Mouse (Mus musculus) adrenal gland, adult 2 months (tissue): Measurements from ENCODE around the gene Serpina3n. TPM values are rescaled to one million over a fixed set of nuclear protein-coding genes. Genes with fewer than 3 reads are reported as not detected.
"Not testable (repeated sequence)": the region's sequence is repeated elsewhere in the genome, so short reads cannot be mapped to it uniquely, and the experiment has no call there.

ENCODE experiments used
- DNase-seq: peaks from one replicate; pipeline ENCODE4 v3.0.0; 2021
- long read RNA-seq: library from polyadenylated mRNA; stranded (forward); transcript quantifications from one replicate; pipeline ENCODE4 v2.0.0, GENCODE M21; 2021
- polyA plus RNA-seq: library from polyadenylated mRNA; depleted of rRNA; stranded (reverse); fragments of >200 nt; gene quantifications from 2 replicates; pipeline ENCODE4 v1.2.3, GENCODE M21; 2012; rRNA removed
- total RNA-seq, 2 experiments: library from RNA; stranded (reverse); gene quantifications; 2 replicates each; pipeline ENCODE4 v1.2.3; 2021

Gene Serpina3n
- 10 to 100 TPM in 1 of 2 experiments, 1 to 10 TPM in 1; 8.2 to 21.9 TPM for total RNA-seq
- 14.3 and 14.4 TPM in 2 replicates for polyA plus RNA-seq
- long read RNA-seq, partial matches to known transcripts, result 1 of 6 reads
- long read RNA-seq, other reads (novel, unspliced or antisense), result 1 of 6 reads

DNA sequence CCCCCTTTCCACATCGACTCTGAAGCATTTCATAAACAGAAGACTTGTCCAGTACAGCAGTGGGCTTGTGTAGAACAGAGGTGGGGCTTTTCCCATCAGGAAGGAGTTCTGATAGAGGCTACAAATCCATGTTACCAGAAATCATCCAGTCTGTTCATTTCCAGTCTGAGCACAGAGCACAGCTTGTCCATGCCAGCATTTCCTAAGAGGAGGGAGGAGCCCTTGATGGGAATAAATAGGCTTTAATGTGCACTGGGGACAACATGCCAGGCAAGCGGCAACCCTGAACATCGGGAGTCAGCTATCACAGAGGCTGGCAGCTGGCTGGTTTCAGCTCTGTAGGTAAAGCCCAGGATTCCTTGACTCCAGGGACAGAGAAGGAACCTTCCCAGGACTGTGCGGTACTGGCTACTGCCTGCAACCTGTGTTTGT lies at the start of gene Serpina3n:
TSS of gene Serpina3n (plus strand) at position 276 of the 432 bp plus-strand sequence.
- DNase-seq, result no peak

DNA sequence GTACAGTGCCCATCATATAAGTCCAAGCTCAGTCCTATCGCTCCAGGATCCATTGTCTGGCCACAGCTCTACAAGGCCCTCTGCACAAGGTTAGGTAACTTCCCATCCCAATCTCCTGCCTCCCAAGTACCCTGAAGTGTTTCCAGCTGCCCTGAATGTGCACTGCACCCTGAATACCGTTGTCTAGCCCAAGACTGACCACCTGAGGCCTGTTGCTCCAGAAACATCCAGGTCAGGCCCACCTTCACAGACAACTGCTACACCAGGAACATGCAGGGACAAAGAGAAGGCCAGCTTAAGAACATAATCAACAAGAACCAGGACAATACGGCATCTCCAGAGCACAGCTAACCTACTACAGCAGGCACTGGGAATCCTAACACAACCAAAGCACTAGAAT lies 36.5 kb upstream of the Serpina3n start:
- DNase-seq, result no peak

DNA sequence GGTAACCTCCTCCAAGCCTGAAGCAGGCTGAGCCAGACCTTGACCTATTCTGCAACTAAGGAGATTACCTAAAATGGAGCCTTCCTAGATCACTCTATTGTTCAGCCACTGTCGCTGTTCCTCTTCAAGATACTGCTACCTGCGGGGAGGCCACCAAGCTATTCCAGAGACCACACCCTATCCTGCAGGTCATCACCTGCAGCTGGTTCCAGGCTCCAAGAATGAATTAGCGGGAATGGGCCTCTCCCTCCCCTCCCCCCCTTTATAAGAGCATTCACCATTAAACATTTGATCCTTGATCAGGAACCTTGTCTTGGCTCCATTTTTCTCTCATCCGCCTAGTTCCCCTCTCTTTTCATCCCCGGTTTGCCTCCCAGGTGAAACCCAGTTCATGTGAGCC lies 29.4 kb upstream of the Serpina3n start:
- DNase-seq, result not testable (repeated sequence)

DNA sequence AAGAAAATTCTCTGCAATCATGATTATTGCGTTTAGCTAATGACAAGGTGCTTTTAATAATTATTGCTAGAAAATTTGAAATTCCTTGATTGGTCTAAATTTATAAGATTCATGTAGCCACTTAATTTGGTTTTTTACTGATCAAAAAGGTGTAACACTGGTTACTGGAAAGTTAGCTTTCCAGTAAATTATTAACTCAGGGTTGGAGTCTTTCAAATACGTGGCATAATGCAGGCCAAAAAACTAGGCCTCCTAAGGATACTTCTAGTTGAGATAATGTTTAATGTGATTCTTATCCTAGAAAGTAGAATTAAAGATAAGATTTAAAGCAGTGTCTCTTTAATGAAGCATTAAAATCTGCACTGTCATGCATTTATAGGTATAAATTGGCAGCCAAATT lies 28.2 kb upstream of the Serpina3n start:
- not testable (repeated sequence) for DNase-seq

DNA sequence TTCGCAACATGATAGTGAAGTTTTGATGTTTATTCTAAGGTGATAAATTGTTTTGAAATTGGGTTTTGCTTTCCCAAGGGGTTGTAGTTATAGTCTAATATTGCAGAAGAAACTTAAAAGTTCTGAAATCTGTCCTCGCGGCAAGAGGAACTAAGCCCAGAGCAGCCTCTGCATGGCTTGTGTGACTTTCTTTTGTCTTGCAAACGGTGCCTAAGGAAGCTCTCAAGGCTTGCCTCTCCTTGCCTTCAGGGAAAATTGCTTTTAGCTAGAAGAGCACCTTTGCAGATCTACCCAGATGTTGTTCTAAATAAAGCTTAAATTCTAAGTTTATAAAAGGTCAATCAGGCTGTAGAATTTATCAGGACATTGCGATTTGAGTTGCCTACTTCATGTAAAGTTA lies 27.7 kb upstream of the Serpina3n start:
- DNase-seq, result not testable (repeated sequence)

DNA sequence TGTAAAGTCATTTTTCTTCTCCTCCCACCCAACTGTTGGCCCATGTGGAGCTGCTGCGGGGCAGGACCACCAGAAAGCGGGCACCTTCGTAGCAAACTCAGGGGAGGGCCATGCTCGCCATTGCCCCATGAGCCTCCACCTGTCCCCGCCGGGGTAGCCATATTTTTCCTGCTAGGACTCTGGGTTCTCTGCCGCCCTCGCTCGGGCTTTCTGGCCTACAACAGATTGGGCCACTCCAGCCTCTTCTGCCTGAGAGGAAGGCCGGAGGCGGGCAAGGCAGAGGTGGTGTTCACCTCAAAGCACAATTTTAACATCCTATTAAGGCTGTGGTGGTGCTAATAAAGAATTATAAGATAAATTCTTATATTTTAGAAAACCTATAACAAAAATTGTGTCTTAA lies 26.7 kb upstream of the Serpina3n start:
- DNase-seq, result no peak

DNA sequence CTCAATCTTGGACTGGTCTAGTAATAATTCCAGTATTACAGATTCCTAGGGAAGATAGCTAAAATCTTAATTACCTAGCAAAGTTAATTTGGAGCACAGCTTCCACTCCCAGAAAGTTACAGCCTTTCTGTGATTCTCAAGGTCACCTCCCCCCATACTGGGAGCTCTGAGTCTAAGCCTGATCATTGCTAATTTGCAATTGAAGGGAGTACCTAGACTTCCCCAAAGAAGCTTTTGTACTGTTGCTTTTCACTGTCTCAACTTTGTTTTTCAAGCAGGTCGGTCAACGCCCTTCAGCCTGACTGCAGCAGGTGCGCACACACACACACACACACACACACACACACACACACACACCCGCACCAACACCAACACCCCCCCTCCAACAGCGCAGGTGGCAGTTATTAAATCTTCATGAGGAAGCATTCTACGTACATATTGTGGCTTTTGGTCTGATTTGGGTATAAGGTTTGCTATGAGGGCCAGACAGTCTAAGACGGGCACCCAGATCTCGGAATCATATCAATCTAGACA lies 25.4 kb upstream of the Serpina3n start:
- DNase-seq, result not testable (repeated sequence)

DNA sequence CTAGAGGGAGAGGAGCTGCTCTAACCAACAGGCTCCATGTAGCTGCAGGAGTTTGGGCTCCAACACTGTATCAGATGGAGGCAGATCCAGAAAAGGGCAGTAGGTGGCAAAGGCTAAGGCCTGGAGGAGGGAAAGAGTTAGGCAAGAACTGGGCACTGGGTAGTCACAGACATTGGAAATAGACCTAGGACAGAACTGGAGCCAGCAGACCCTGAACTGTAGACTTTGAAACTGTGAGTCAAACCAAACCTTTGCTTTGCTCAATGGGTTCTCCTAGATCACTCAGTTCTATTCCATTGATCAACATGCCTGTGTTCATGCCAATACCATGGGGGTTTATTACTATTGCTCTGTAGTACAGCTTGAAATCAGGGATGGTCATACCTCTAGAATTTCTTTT lies 20.5 kb upstream of the Serpina3n start:
- peak; percentile 17 for DNase-seq

DNA sequence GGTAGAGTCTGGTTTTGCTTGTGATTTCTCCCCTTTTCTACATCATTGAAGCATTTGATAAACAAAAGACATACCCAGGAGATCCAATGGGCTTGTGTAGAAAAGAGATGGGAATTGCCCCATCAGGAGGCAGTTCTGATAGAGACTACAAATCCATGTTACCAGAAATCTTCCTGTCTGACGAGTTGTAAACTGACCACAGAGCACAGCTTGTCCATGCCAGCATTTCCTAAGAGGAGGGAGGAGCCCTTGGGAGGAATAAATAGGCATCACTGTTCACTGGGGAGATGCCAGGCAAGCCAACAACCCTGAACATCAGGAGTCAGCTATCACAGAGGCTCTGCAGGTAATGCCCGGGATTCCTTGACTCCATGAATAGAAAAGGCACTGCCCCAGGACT lies 19.7 kb upstream of the Serpina3n start:
- DNase-seq, result peak; percentile 31

DNA sequence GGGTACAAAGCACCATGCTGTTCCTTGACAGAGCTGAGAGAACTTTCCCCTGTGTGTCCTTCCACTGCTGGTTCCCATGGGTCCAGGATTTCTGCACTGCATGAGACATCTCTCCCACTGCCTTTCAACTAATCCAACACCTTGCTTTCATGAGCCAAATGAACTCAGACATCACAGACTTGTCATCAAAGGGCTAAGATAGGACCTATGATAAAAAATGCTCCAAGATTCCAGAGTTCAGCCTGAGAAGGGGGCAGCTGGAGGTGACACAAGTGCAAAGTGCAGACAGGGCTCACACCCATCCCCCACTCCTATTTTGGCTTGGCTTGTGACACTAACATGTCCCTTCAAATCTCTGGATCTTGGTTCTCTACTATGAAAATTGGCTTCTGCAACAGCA lies 18.1 kb upstream of the Serpina3n start:
- DNase-seq, result no peak

DNA sequence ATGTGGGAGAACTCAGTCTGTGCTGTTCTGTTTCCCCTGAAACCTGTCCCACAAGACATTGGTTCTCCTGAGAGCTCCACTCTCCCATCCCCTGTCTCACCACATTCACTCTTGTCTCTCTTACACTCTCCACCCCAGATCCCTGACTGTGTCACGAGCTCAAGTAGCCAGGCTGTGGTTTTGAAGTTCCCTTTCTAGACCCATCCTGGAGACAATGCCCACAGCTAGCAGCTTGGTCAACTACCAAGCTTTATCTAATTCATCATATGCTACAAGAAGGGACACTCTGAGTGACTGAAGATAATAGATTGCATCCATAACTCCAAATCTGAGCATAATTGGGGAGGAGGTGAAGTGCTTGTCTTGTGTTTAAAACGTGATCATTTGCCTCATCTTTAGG lies 15.5 kb upstream of the Serpina3n start:
- not testable (repeated sequence) for DNase-seq

DNA sequence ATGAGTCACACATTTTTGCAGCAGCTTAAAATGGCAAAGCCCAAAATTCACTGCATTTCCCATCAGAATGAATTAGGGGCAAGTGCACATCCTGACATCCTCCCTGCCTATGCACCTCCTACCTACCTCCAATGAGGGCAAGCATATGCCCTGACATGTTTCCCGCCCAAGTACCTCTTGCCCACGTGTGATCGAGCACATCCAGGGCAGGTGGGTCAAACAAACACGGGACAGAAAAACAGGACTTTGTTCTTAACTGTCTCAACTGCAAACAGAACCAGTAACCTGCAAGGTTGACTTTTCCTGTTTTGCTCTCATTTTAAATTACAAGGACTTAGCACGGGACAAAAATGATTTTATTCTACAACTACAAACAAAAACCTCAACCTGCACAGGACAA lies 2.6 kb upstream of the Serpina3n start:
- DNase-seq, result no peak

DNA sequence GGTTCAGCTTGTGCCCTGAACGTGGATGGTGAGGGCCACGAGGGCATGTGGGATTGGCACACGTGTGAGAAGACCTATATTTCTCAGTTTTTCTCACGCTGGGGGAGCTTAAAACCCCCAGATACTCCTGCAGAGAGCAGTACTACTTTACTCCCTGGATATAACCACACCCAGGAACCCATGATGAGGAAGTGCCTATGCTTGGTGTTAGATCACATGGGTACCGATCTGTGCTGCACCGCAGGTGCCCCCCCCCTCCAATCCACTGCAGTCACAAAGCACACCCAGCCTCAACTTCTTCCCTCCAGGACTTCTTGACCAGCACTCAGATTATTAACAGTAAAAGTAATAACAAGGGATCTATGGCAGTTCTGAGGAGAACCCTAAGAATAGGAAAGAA lies 6.0 kb downstream of the Serpina3n start:
- no peak for DNase-seq

DNA sequence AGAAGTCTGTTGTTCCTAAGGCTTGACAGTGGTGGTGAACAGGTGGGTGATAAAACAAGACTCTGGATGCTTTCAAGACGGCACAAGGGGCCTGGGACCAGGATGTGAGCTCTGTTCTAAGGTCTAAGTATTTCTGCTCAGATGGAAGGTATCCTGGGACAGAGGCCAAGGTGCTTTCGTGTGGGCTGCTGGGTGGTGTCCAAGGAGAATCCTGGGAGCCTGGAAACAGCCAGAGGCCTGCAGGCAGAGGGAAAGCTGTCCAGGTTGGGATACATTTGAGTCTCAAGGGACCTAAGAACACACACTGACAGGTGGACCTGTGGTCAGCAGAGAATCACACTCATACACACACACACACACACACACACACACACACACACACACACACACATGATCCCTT lies 8.0 kb downstream of the Serpina3n start:
- no peak for DNase-seq

DNA sequence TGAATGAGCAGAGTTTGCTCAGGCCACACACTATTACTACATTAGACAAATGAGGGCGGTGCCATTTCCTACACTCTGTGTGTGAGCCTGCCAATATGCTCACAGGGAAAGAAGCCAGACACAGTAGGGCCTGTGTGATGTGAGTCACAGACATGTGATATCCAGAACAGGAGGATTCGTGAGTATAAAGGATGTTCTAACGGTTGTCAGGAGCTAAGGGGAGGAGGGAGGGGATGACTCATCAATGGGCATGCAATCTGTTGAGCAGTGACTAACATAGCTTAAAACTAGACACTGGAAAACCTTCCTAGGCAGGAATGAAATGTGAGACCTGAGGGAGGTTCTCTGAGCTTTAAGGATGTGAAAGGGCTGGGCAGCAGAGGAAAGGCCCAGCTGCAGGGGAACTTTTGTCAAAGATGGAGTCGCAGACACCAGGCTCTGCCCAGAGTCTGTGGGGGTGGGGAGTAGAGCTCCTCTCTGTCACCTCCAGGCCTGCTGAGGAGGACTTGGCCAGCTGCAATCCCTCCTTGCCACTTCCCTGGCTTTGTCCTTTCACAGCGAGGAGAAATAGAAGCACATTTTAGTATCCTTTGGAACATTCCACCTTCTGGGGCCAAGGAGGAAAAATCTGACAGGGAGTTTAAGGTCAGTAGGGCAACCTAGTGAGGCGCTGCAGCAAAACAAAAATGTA lies 9.2 kb downstream of the Serpina3n start:
- DNase-seq, result peak; percentile 70

DNA sequence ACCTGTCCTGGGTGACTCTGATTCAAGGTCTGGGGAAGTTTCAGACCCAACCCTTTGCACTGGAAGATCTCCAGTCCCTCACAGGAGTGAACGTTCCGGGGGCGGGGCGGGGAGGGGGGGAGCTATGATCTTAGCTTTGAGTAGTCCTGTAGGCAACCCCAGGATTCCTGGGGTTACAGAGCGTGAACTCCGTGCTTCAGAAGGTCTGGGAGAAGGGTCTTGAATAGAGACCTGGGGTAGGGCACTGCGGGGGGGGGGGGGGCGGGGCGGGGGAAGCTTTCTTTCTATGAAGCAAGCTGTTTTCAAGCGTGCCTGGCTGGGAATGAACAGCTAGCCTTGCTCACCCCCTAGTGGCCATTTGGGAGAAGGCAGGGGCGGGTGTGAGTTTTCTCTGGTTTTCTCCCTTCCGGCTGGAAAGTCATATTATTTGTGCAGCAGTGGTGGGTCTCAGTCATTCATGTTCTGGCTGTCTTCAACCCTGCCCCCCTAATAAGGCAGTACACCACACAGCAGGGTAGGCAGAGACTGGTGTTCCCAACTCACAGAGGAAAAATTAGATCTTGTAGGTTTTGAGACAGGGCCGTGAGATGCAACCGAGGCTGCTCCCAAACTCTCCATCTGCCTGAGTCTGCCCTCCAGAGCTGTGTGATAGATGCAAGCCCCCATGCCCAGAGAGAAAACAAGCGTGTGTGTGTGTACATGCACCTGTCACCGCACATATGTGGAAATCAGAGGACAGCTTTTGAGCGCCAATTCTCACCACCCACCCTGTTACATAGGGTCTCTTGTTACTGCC lies 12.0 kb downstream of the Serpina3n start:
- DNase-seq, result peak; percentile 80

DNA sequence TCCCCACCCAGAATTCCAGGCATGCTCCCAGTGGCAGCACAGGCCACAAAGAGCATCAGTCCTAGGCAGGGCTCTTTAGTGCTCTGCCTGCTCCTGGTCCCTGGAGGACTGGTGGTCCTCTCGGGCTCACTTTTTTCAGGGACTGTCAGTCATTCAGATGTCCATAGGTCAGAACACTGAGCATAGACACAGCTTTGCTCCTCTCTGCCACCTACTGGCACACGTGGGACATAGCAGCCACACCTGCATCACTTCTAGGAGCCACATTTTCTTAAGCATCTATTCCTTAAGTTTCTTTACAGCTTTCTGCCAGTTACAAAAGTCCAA lies 12.6 kb downstream of the Serpina3n start:
- DNase-seq, result no peak

DNA sequence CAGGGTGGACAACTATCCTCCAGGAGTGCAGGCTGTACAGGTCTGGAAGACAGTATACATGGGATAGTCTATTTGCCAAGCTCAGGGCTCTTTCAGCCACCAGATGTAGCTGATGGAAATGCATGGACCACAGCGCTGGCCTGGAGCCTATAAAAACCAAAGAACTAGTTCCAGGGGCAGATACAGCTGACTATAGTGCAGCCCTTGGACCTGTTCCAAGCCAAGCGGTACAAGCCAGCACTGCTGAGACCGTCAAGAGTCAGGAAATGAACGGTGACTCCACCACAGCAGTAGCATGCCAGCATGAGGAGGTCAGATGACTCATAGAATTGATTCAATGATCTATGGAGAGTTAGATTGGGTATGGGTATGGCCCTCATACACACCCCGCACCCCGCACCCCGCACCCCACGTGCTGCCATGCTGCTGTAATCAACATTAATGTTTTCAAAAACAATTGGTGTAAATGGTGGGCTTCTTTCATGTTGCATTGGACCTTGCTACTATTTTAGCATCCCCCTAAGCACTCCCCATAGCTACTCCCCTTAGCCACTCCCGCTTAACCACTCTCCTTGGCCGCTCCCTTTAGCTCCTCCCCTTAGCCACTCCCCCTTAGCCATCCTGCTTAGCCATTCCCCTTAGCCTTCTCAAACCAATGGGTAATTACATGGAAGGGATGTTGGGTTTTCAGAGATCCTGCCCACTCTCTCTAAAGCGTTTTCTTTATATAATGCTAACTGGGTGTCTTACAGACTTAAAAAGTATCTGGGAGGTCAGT lies 16.3 kb downstream of the Serpina3n start:
- peak; percentile 57 for DNase-seq

DNA sequence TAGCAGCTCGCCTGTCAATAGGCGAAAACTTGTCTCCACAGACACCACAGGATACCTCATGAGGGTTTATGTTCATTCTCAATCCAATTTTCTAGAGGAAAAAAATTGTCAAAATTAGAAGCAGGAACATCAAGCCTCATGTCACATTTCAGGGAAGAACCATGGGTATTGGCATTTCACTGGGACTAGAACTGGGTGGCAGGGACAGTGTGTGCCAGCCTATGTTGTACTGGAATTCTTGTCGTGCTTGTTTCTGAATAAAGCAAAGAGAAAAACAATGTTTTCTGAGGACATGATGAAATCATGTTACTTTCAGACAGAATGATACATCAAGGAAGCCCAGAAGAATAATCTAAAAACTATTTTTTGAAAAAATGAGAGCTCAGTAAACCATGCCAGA lies 19.1 kb downstream of the Serpina3n start:
- DNase-seq, result no peak

DNA sequence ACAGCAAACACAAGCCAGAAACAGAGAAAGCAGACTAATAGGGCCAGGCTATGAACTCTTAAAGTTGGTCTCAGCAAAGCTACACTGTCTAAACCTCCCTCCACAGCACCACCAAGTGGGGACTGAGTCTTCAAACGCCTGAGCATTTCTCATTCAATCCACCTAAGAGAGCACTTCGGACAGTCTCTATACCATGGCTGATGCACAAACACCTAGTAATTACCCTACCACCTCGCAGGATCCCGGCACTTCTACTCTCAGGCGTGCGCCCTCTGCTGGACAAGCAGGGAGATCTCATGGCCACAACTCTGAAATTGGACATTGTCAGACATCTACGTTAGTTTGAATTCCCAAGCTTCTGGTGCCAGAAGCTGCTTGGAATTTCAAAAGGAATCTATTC lies 20.4 kb downstream of the Serpina3n start:
- peak; percentile 25 for DNase-seq

DNA sequence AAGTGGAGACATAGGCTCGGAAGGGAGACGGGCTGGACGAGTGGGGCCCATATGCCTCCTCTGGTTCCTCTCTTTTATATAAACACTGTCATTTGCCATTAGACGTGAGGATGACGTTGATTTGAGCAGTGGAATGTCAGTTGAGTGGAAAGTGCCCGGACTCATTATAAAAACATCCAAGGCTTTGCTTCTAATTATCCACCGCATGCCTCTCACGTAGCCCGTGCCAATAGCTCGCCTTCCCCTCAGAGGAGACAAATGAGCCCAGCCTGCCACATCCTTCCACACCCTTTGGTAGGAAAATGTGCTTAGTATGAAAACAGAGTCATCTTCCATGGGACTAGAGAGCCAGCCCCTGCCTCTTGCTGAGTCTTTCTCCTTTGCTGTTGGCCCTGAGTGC lies 24.8 kb downstream of the Serpina3n start:
- no peak for DNase-seq

DNA sequence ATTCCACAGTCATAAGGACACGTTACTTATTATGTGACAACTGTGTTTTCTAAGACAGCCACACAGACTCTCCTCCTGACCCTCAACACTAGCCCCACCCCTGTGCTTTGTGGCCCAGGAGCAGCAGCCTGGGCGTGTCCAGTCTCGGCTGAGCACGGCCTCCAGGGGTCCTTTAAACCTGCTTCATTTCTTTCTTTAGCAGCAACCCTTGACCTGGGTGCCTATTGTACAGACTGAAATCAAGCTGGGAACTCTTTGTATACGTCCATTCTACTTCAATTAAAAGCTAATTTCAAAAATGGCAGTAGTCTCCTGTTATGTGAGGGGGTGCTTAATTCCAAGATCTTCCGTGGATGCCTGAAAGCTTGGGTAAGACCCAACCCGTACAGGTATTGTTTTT lies 26.7 kb downstream of the Serpina3n start:
- DNase-seq, result no peak
